Mouse (Mus musculus) cerebellum, adult 2 months (tissue): ENCODE measurements around the gene Aoc3.

Source experiments
- CTCF ChIP-seq: fragments of 200-500 bp; IDR thresholded peaks from 2 replicates; pipeline ENCODE4 v1.5.1; 2011; ENCODE audit warnings: low read depth, mild to moderate bottlenecking, control low read depth, low read length, moderate library complexity, borderline replicate concordance; ENCODE audit not compliant: insufficient read depth
- POLR2A ChIP-seq: fragments of 200-500 bp; IDR thresholded peaks from 2 replicates; pipeline ENCODE4 v1.6.1; 2011; ENCODE audit warnings: low read length, control low read depth, borderline replicate concordance; ENCODE audit not compliant: insufficient read depth

DNA sequence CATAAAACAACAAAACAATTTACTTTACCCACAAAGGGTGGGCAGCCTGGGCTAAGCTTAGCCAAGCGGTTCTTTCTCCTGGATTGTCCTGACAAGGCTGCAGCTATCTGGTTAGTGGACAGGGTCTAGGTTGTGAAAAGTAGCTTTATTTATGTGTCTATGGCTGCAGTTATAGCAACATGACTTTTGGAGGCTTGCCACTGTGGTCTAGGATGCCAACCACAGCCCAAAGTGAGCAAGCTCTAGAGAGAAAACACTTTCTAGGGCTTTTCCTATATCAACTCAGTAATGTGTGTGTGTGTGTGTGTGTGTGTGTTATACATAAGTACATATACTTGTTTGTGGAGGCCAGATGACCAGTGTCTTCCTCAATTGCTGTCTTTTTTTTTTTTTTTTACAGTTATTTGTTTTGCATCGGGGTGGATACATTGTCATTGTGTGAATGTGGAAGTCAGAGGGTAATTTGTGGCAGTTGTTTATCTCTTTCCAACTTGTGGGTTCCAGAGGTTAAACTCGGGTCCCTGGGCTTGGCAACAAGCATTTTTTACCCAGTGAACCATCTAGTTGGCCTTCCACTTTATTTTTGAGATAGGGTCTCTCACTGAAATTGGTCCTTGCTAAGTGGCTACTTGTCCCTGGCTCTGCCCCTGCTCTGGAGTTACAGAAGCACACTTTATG lies 27.2 kb downstream of the Aoc3 start:
- TF ChIP-seq CTCF: no peak
- no peak for TF ChIP-seq POLR2A
